Mouse (Mus musculus): ENCODE results near the gene Gm29735. TPM values are rescaled to one million over a fixed set of nuclear protein-coding genes. Genes with fewer than 3 reads are reported as not detected.
"Not testable (repeated sequence)": the region's sequence is repeated elsewhere in the genome, so short reads cannot be mapped to it uniquely, and the experiment has no call there.

The Gm29735 gene
- polyA plus RNA-seq, 1 experiment from 2014 or later: not detected

- not testable (repeated sequence) for H3K4me2 ChIP-seq; H3K27ac ChIP-seq (ENCODE audit: low read depth, low read length); H3K4me3 ChIP-seq (ENCODE audit: low read depth, low read length); H3K4me1 ChIP-seq (ENCODE audit: control insufficient read depth, insufficient read depth, low read length); H3K27me3 ChIP-seq (ENCODE audit: control insufficient read depth, insufficient read depth, low read length); ATAC-seq (ENCODE audit: low FRiP score); DNase-seq (ENCODE audit: low spot score, missing footprints); H3K9me3 ChIP-seq (ENCODE audit: control insufficient read depth, low read length); H3K36me3 ChIP-seq (ENCODE audit: control insufficient read depth, insufficient read depth, low read length); H3K9ac ChIP-seq (ENCODE audit: low read length)
- 69% methylated on average over 1 of the region's 1 CpGs for WGBS
Observed at GRCm38 (mm10) chr7:142143506-142144010, 13.4 kb downstream of the Gm29735 start.

- no peak for ATAC-seq (ENCODE audit: low FRiP score)
- Histone ChIP-seq H3K27ac (ENCODE audit: low read depth, low read length) (no peak overlapping the region), H3K36me3 (ENCODE audit: control insufficient read depth, insufficient read depth, low read length) (no peaks in the 10 kb centered on the region), H3K4me2 (no peak overlapping the region), H3K27me3 (ENCODE audit: control insufficient read depth, insufficient read depth, low read length) (no peaks in the 10 kb centered on the region), H3K4me1 (ENCODE audit: control insufficient read depth, insufficient read depth, low read length) (no peaks in the 10 kb centered on the region), H3K9ac (ENCODE audit: low read length) (no peak overlapping the region), H3K4me3 (ENCODE audit: low read depth, low read length) (no peak overlapping the region), H3K9me3 (ENCODE audit: control insufficient read depth, low read length) (no peaks in the 10 kb centered on the region)
- 58% methylated on average over 1 of the region's 1 CpGs for WGBS
- DNase-seq (ENCODE audit: low spot score, missing footprints): no peak
Observed at GRCm38 (mm10) chr7:142140696-142141095, 16.2 kb downstream of the Gm29735 start.

GRCm38 (mm10) chr7:142135934-142136333 lies 21.0 kb downstream of the Gm29735 start, which contains the start of gene Gm39115:
Gm39115 (minus strand) TSS chr7:142136034.
- WGBS: 63% methylated on average over 2 of the region's 2 CpGs
- H3K36me3 ChIP-seq (ENCODE audit: control insufficient read depth, insufficient read depth, low read length); H3K27me3 ChIP-seq (ENCODE audit: control insufficient read depth, insufficient read depth, low read length): not testable (repeated sequence)

GRCm38 (mm10) chr7:142134206-142134995 lies 22.5 kb downstream of the Gm29735 start:
- H3K4me1 ChIP-seq (ENCODE audit: control insufficient read depth, insufficient read depth, low read length): no peaks in the 10 kb centered on the region
- WGBS: 66% methylated on average over 4 of the region's 4 CpGs
- ATAC-seq (ENCODE audit: low FRiP score) (no peak), DNase-seq (ENCODE audit: low spot score, missing footprints) (no peak)
- no peaks in the 10 kb centered on the region for H3K27me3 ChIP-seq (ENCODE audit: control insufficient read depth, insufficient read depth, low read length)
- no peaks in the 10 kb centered on the region for H3K9me3 ChIP-seq (ENCODE audit: control insufficient read depth, low read length)
- no peak overlapping the region for H3K4me3 ChIP-seq (ENCODE audit: low read depth, low read length)
- no peak overlapping the region for H3K9ac ChIP-seq (ENCODE audit: low read length)
- H3K36me3 ChIP-seq (ENCODE audit: control insufficient read depth, insufficient read depth, low read length): no peaks in the 10 kb centered on the region
- H3K4me2 ChIP-seq: no peak overlapping the region
- H3K27ac ChIP-seq (ENCODE audit: low read depth, low read length): no peak overlapping the region

More at GRCm38 (mm10) chr7:142135934-142136333, 21.0 kb downstream of the Gm29735 start, which contains the start of gene Gm39115:
- H3K4me2 ChIP-seq; H3K27ac ChIP-seq (ENCODE audit: low read depth, low read length); H3K9ac ChIP-seq (ENCODE audit: low read length); H3K4me1 ChIP-seq (ENCODE audit: control insufficient read depth, insufficient read depth, low read length); ATAC-seq (ENCODE audit: low FRiP score); DNase-seq (ENCODE audit: low spot score, missing footprints); H3K9me3 ChIP-seq (ENCODE audit: control insufficient read depth, low read length); H3K4me3 ChIP-seq (ENCODE audit: low read depth, low read length): not testable (repeated sequence)

GRCm38 (mm10) chr7:142128843-142129242 lies 28.1 kb downstream of the Gm29735 start:
- WGBS: 65% methylated on average over 4 of the region's 4 CpGs
- H3K4me1 ChIP-seq (ENCODE audit: control insufficient read depth, insufficient read depth, low read length): no peaks in the 10 kb centered on the region
- H3K27me3 ChIP-seq (ENCODE audit: control insufficient read depth, insufficient read depth, low read length): no peaks in the 10 kb centered on the region
- no peak for ATAC-seq (ENCODE audit: low FRiP score)
- no peaks in the 10 kb centered on the region for H3K9me3 ChIP-seq (ENCODE audit: control insufficient read depth, low read length)
- no peak overlapping the region for H3K4me3 ChIP-seq (ENCODE audit: low read depth, low read length)
- DNase-seq (ENCODE audit: low spot score, missing footprints): no peak
- H3K4me2 ChIP-seq: no peak overlapping the region
- H3K36me3 ChIP-seq (ENCODE audit: control insufficient read depth, insufficient read depth, low read length): no peaks in the 10 kb centered on the region
- no peak overlapping the region for H3K27ac ChIP-seq (ENCODE audit: low read depth, low read length)
- no peak overlapping the region for H3K9ac ChIP-seq (ENCODE audit: low read length)

GRCm38 (mm10) chr7:142120629-142121028 lies 36.3 kb downstream of the Gm29735 start, which contains the start of gene Gm45618:
Gm45618 (minus strand) TSS chr7:142120729.
- DNase-seq (ENCODE audit: low spot score, missing footprints); H3K4me2 ChIP-seq; H3K4me1 ChIP-seq (ENCODE audit: control insufficient read depth, insufficient read depth, low read length); ATAC-seq (ENCODE audit: low FRiP score); H3K9ac ChIP-seq (ENCODE audit: low read length); H3K4me3 ChIP-seq (ENCODE audit: low read depth, low read length); H3K36me3 ChIP-seq (ENCODE audit: control insufficient read depth, insufficient read depth, low read length); H3K9me3 ChIP-seq (ENCODE audit: control insufficient read depth, low read length); H3K27ac ChIP-seq (ENCODE audit: low read depth, low read length); H3K27me3 ChIP-seq (ENCODE audit: control insufficient read depth, insufficient read depth, low read length): not testable (repeated sequence)
- WGBS: 79% methylated on average over 1 of the region's 1 CpGs

- H3K9me3 ChIP-seq (ENCODE audit: control insufficient read depth, low read length): no peaks in the 10 kb centered on the region
- H3K27me3 ChIP-seq (ENCODE audit: control insufficient read depth, insufficient read depth, low read length): no peaks in the 10 kb centered on the region
- DNase-seq (ENCODE audit: low spot score, missing footprints) (no peak), ATAC-seq (ENCODE audit: low FRiP score) (no peak)
- no peak overlapping the region for H3K9ac ChIP-seq (ENCODE audit: low read length)
- no peak overlapping the region for H3K27ac ChIP-seq (ENCODE audit: low read depth, low read length)
- no peaks in the 10 kb centered on the region for H3K4me1 ChIP-seq (ENCODE audit: control insufficient read depth, insufficient read depth, low read length)
- no peak overlapping the region for H3K4me2 ChIP-seq
- H3K4me3 ChIP-seq (ENCODE audit: low read depth, low read length): no peak overlapping the region
- no peaks in the 10 kb centered on the region for H3K36me3 ChIP-seq (ENCODE audit: control insufficient read depth, insufficient read depth, low read length)
- 22% methylated on average over 5 of the region's 5 CpGs for WGBS
Observed at GRCm38 (mm10) chr7:142119632-142120031, 37.3 kb downstream of the Gm29735 start.

Other genes starting within 250 kb of the Gm29735 start
- gene Tollip, start 238.6 kb downstream of the Gm29735 start, polyA plus RNA-seq (2014; fragmentation: Nextera tagmentation; extraction: Ambion mirVana): 55.5 and 56.4 TPM in 2 replicates
- gene Brsk2, start 207.4 kb downstream of the Gm29735 start, polyA plus RNA-seq (2014; fragmentation: Nextera tagmentation; extraction: Ambion mirVana): 9.9 and 11.4 TPM in 2 replicates
- gene Mob2, start 96.0 kb downstream of the Gm29735 start, polyA plus RNA-seq (2014; fragmentation: Nextera tagmentation; extraction: Ambion mirVana): 59.2 and 60.2 TPM in 2 replicates
- 14.5 and 15.7 TPM in 2 replicates for gene Dusp8, start 61.3 kb downstream of the Gm29735 start, polyA plus RNA-seq (2014; fragmentation: Nextera tagmentation; extraction: Ambion mirVana)
- not detected in 2 replicates for gene Gm45618, start 36.4 kb downstream of the Gm29735 start, polyA plus RNA-seq (2014; fragmentation: Nextera tagmentation; extraction: Ambion mirVana)
- not detected in 2 replicates for gene Gm39115, start 21.1 kb downstream of the Gm29735 start, polyA plus RNA-seq (2014; fragmentation: Nextera tagmentation; extraction: Ambion mirVana)
- not detected in 2 replicates for gene Gm45337, start 12.5 kb downstream of the Gm29735 start, polyA plus RNA-seq (2014; fragmentation: Nextera tagmentation; extraction: Ambion mirVana)
- not detected in 2 replicates for gene Gm4553, start 8.6 kb upstream of the Gm29735 start, polyA plus RNA-seq (2014; fragmentation: Nextera tagmentation; extraction: Ambion mirVana)
- gene Krtap5-2, start 18.9 kb upstream of the Gm29735 start, polyA plus RNA-seq (2014; fragmentation: Nextera tagmentation; extraction: Ambion mirVana): not detected in 2 replicates
- gene Gm10153, start 33.3 kb upstream of the Gm29735 start, polyA plus RNA-seq (2014; fragmentation: Nextera tagmentation; extraction: Ambion mirVana): not detected in 2 replicates
- gene Krtap5-3, start 44.3 kb upstream of the Gm29735 start, polyA plus RNA-seq (2014; fragmentation: Nextera tagmentation; extraction: Ambion mirVana): not detected in 2 replicates
- not detected in 2 replicates for gene Gm7579, start 54.7 kb upstream of the Gm29735 start, polyA plus RNA-seq (2014; fragmentation: Nextera tagmentation; extraction: Ambion mirVana)
- not detected in 2 replicates for gene Krtap5-5, start 72.9 kb upstream of the Gm29735 start, polyA plus RNA-seq (2014; fragmentation: Nextera tagmentation; extraction: Ambion mirVana)
- not detected in 2 replicates for gene Gm40460, start 84.0 kb upstream of the Gm29735 start, polyA plus RNA-seq (2014; fragmentation: Nextera tagmentation; extraction: Ambion mirVana)
- not detected in 2 replicates for gene Gm2431, start 101.2 kb upstream of the Gm29735 start, polyA plus RNA-seq (2014; fragmentation: Nextera tagmentation; extraction: Ambion mirVana)
- gene Gm4559, start 117.2 kb upstream of the Gm29735 start, polyA plus RNA-seq (2014; fragmentation: Nextera tagmentation; extraction: Ambion mirVana): not detected in 2 replicates
- gene Krtap5-1, start 140.0 kb upstream of the Gm29735 start, polyA plus RNA-seq (2014; fragmentation: Nextera tagmentation; extraction: Ambion mirVana): not detected in 2 replicates
- gene Krtap5-4, start 146.4 kb upstream of the Gm29735 start, polyA plus RNA-seq (2014; fragmentation: Nextera tagmentation; extraction: Ambion mirVana): not detected in 2 replicates
- 0.18 and 0.40 TPM in 2 replicates for gene Ifitm10, start 216.6 kb upstream of the Gm29735 start, polyA plus RNA-seq (2014; fragmentation: Nextera tagmentation; extraction: Ambion mirVana)
- 0.79 and 0.93 TPM in 2 replicates for gene Gm49369, start 225.6 kb upstream of the Gm29735 start, polyA plus RNA-seq (2014; fragmentation: Nextera tagmentation; extraction: Ambion mirVana)
- gene Ctsd, start 230.9 kb upstream of the Gm29735 start, polyA plus RNA-seq (2014; fragmentation: Nextera tagmentation; extraction: Ambion mirVana): 166 and 169 TPM in 2 replicates

Data from midbrain, embryonic 11.5 days (tissue).